7 mouse cellular contexts compared by ENCODE assay signal in genomic region chr13:67128038-67128721, GRCm38 (mm10). TPM values are rescaled to one million over a fixed set of nuclear protein-coding genes. Genes with fewer than 3 reads are reported as not detected.
DNase-seq lines count a peak whose midpoint lies in the region; ATAC-seq lines count a peak whose summit lies in the region.

No protein-coding gene starts in this region.

- DNase-seq in adrenal gland, adult 18-20 months (ENCODE audit: low spot score in 2 of 2): peak; percentile 72 to 73
- peak; percentile 90 for DNase-seq in embryo, embryonic 11 days
- peak; percentile 65 for DNase-seq in gastrocnemius, postnatal 25 days
- peak; percentile 89 to 96 for DNase-seq in left cerebral cortex, postnatal 25 days (ENCODE audit: low spot score in 2 of 2)
- peak; percentile 82 for DNase-seq in midbrain, embryonic 10.5 days (ENCODE audit: low spot score)
- peak; percentile 72 for DNase-seq in right cerebral cortex, postnatal 4 days

- no peaks in the 10 kb centered on the region for H3K9me3 ChIP-seq in intestine, embryonic 15.5 days
- no peaks in the 10 kb centered on the region for H3K9me3 ChIP-seq in midbrain, embryonic 10.5 days (replicated peaks)

- ATAC-seq in intestine, embryonic 15.5 days: peak; percentile 98

- H3K36me3 ChIP-seq in intestine, embryonic 15.5 days: no peaks in the 10 kb centered on the region
- no peaks in the 10 kb centered on the region for H3K36me3 ChIP-seq in midbrain, embryonic 10.5 days

- intact Hi-C loops in left cerebral cortex, postnatal 25 days (cut with DNase I): loop anchor here (1.0 to 2.0 kb wide), 3 partner anchors 20 to 179 kb away; partner anchors contain the start of genes Gm28557, Zfp457 and Zfp712

- H3K4me2 ChIP-seq in intestine, embryonic 15.5 days (replicated peaks): peak overlapping the region; percentile 83

- peak overlapping the region; percentile 65 for H3K9ac ChIP-seq in intestine, embryonic 15.5 days

- 1% methylated on average over 18 of the region's 18 CpGs for WGBS in intestine, embryonic 15.5 days
- 2% methylated on average over 18 of the region's 18 CpGs for WGBS in midbrain, embryonic 10.5 days

- peak overlapping the region; percentile 66 for H3K4me3 ChIP-seq in intestine, embryonic 15.5 days (replicated peaks)
- H3K4me3 ChIP-seq in midbrain, embryonic 10.5 days: peak overlapping the region; percentile 64

- 0 out of 2 replicates have a peak overlapping the region, but pooled peaks have one; percentile 40 for H3K27ac ChIP-seq in intestine, embryonic 15.5 days
- H3K27ac ChIP-seq in midbrain, embryonic 10.5 days (replicated peaks): peak overlapping the region; percentile 83

- no peaks in the 10 kb centered on the region for H3K4me1 ChIP-seq in intestine, embryonic 15.5 days (replicated peaks)
- 0 out of 2 replicates have a peak, but pooled peaks cover 6% of the 10 kb centered on the region for H3K4me1 ChIP-seq in midbrain, embryonic 10.5 days

- H3K27me3 ChIP-seq in intestine, embryonic 15.5 days (replicated peaks): no peaks in the 10 kb centered on the region
- H3K27me3 ChIP-seq in midbrain, embryonic 10.5 days (ENCODE audit: low read depth, poor library complexity, severe bottlenecking): no peaks in the 10 kb centered on the region

RNA-seq across cellular contexts. Expression of gene Zfp759, which starts 6.7 kb away (rescaled TPM):
- 1 to 10 TPM; 3.4 to 3.5 TPM for total RNA-seq in adrenal gland, adult 18-20 months (2021)
- total RNA-seq in gastrocnemius, postnatal 25 days (2021): 1 to 10 TPM; 4.1 to 4.3 TPM
- polyA plus RNA-seq in intestine, embryonic 15.5 days (2015; fragmentation: Nextera tagmentation; extraction: Ambion mirVana): 1.7 and 2.1 TPM in 2 replicates
- 10 to 100 TPM in 1 of 2 experiments, 1 to 10 TPM in 1; 9.9 to 12.1 TPM for total RNA-seq in left cerebral cortex, postnatal 25 days (2021)
- polyA plus RNA-seq in midbrain, embryonic 10.5 days (2016; fragmentation: Nextera tagmentation; extraction: Ambion mirVana): 1.5 and 1.8 TPM in 2 replicates

RNA-seq across cellular contexts. Expression of gene Rslcan18, which starts 12.1 kb away (rescaled TPM):
- 1 to 10 TPM; 1.1 to 1.2 TPM for total RNA-seq in adrenal gland, adult 18-20 months (2021)
- total RNA-seq in gastrocnemius, postnatal 25 days (2021): under 1 TPM; 0.46 to 0.51 TPM
- polyA plus RNA-seq in intestine, embryonic 15.5 days (2015; fragmentation: Nextera tagmentation; extraction: Ambion mirVana): 0.09 and 0.20 TPM in 2 replicates
- total RNA-seq in left cerebral cortex, postnatal 25 days (2021): under 1 TPM; 0.30 to 0.69 TPM
- 0.15 and 0.19 TPM in 2 replicates for polyA plus RNA-seq in midbrain, embryonic 10.5 days (2016; fragmentation: Nextera tagmentation; extraction: Ambion mirVana)

RNA-seq across cellular contexts. Expression of gene Gm28557, which starts 19.8 kb away (rescaled TPM):
- total RNA-seq in adrenal gland, adult 18-20 months (2021): 1 to 10 TPM; 5.5 to 6.5 TPM
- total RNA-seq in gastrocnemius, postnatal 25 days (2021): 1 to 10 TPM; 2.1 to 3.3 TPM
- polyA plus RNA-seq in intestine, embryonic 15.5 days (2015; fragmentation: Nextera tagmentation; extraction: Ambion mirVana): 2.5 and 3.3 TPM in 2 replicates
- total RNA-seq in left cerebral cortex, postnatal 25 days (2021): 1 to 10 TPM; 2.0 to 2.2 TPM
- 2.6 and 3.1 TPM in 2 replicates for polyA plus RNA-seq in midbrain, embryonic 10.5 days (2016; fragmentation: Nextera tagmentation; extraction: Ambion mirVana)

RNA-seq across cellular contexts. Expression of gene Zfp708, which starts 30.4 kb away (rescaled TPM):
- total RNA-seq in adrenal gland, adult 18-20 months (2021): under 1 TPM in 1 of 2 experiments, not detected in 1; 0.90 TPM
- total RNA-seq in gastrocnemius, postnatal 25 days (2021): 1 to 10 TPM in 1 of 2 experiments, under 1 TPM in 1; 0.32 to 1.3 TPM
- polyA plus RNA-seq in intestine, embryonic 15.5 days (2015; fragmentation: Nextera tagmentation; extraction: Ambion mirVana): 3.6 and 4.6 TPM in 2 replicates
- 1 to 10 TPM; 2.3 to 2.5 TPM for total RNA-seq in left cerebral cortex, postnatal 25 days (2021)
- polyA plus RNA-seq in midbrain, embryonic 10.5 days (2016; fragmentation: Nextera tagmentation; extraction: Ambion mirVana): 5.6 and 7.5 TPM in 2 replicates

RNA-seq across cellular contexts. Expression of gene Rsl1, which starts 44.8 kb away (rescaled TPM):
- 1 to 10 TPM; 7.9 TPM for total RNA-seq in adrenal gland, adult 18-20 months (2021)
- 1 to 10 TPM; 1.8 to 1.9 TPM for total RNA-seq in gastrocnemius, postnatal 25 days (2021)
- 7.5 and 7.8 TPM in 2 replicates for polyA plus RNA-seq in intestine, embryonic 15.5 days (2015; fragmentation: Nextera tagmentation; extraction: Ambion mirVana)
- 1 to 10 TPM; 4.1 to 4.8 TPM for total RNA-seq in left cerebral cortex, postnatal 25 days (2021)
- polyA plus RNA-seq in midbrain, embryonic 10.5 days (2016; fragmentation: Nextera tagmentation; extraction: Ambion mirVana): 6.7 and 6.8 TPM in 2 replicates

Comparison
In these comparisons a context has a peak if more than half of its experiments do, and no peak if none do; other contexts are left out.
1. Peak in every context shown above with its lines: DNase-seq, ATAC-seq, H3K4me3 ChIP-seq and H3K27ac ChIP-seq.